Mouse (Mus musculus) thymus, adult 2 months (tissue): ENCODE results near the gene Txndc17.

Source experiments
- CTCF ChIP-seq: fragments of 200-500 bp; IDR thresholded peaks from 2 replicates; pipeline ENCODE4 v1.5.1; 2012; ENCODE audit warnings: mild to moderate bottlenecking, control low read depth, low read length, moderate library complexity, borderline replicate concordance; ENCODE audit not compliant: control insufficient read depth, poor library complexity, insufficient read depth; ENCODE audit errors: extremely low read depth
- POLR2A ChIP-seq: fragments of 200-500 bp; IDR thresholded peaks from 2 replicates; pipeline ENCODE4 v1.6.1; 2012; ENCODE audit warnings: mild to moderate bottlenecking, low read length, control low read depth, moderate library complexity; ENCODE audit not compliant: control insufficient read depth, poor library complexity, insufficient read depth; ENCODE audit errors: extremely low read depth

GRCm38 (mm10) chr11:72234013-72234412, 26.7 kb downstream of the Txndc17 start:
- TF ChIP-seq POLR2A = no peak
- TF ChIP-seq CTCF = no peak
